Mouse (Mus musculus) brain, embryonic 18.5 days (tissue): ENCODE measurements at regions not wholly inside any gene's neighbourhood (a gene's known extent, or its start where the extent isn't known, plus 50 kb on each side); places are given as distances from the start of the nearest gene placed in this dataset.
A peak's percentile ranks its signal among the peaks of the same experiment; 100 is the strongest.

Source experiments
- DNase-seq: peaks from one replicate; pipeline ENCODE4 v3.0.0-alpha.2; 2012; ENCODE audit warnings: low read depth, low spot score

- DNase-seq, result no peak
These were observed 353.1 kb upstream of the Mmadhc start for GRCm38 (mm10) chr2:50649656-50650055.

- no peak for DNase-seq
These were observed 346.6 kb upstream of the Mmadhc start for GRCm38 (mm10) chr2:50643219-50643618.

GRCm38 (mm10) chr2:50642198-50642597 is 345.6 kb upstream of the Mmadhc start:
- DNase-seq, result no peak

- DNase-seq, result no peak
These were observed 339.3 kb upstream of the Mmadhc start for GRCm38 (mm10) chr2:50635896-50636295.

- no peak for DNase-seq
These were observed 335.2 kb upstream of the Mmadhc start for GRCm38 (mm10) chr2:50631786-50632185.

GRCm38 (mm10) chr2:50627501-50627900 is 330.9 kb upstream of the Mmadhc start:
- DNase-seq, result no peak

- no peak for DNase-seq
These were observed 328.7 kb upstream of the Mmadhc start for GRCm38 (mm10) chr2:50625233-50625749.

GRCm38 (mm10) chr2:50609086-50609485 is 312.5 kb upstream of the Mmadhc start:
- DNase-seq, result no peak

- no peak for DNase-seq
These were observed 292.6 kb upstream of the Mmadhc start for GRCm38 (mm10) chr2:50589195-50589594.

GRCm38 (mm10) chr2:50588652-50589051 is 292.1 kb upstream of the Mmadhc start:
- DNase-seq, result no peak

GRCm38 (mm10) chr2:50586321-50587050 is 289.9 kb upstream of the Mmadhc start:
- DNase-seq, result no peak

- no peak for DNase-seq
These were observed 283.0 kb upstream of the Mmadhc start for GRCm38 (mm10) chr2:50579620-50580019.

- no peak for DNase-seq
These were observed 281.9 kb upstream of the Mmadhc start for GRCm38 (mm10) chr2:50578278-50579043.

GRCm38 (mm10) chr2:50577736-50578135 is 281.1 kb upstream of the Mmadhc start:
- no peak for DNase-seq

GRCm38 (mm10) chr2:50573455-50573854 is 276.9 kb upstream of the Mmadhc start:
- DNase-seq, result no peak

GRCm38 (mm10) chr2:50571021-50571420 is 274.4 kb upstream of the Mmadhc start:
- DNase-seq, result no peak

GRCm38 (mm10) chr2:50569502-50570285 is 273.1 kb upstream of the Mmadhc start:
- no peak for DNase-seq

GRCm38 (mm10) chr2:50568777-50569501 is 272.3 kb upstream of the Mmadhc start:
- peak; percentile 34 for DNase-seq

GRCm38 (mm10) chr2:50567542-50567941 is 270.9 kb upstream of the Mmadhc start:
- DNase-seq, result no peak

GRCm38 (mm10) chr2:50554031-50554430 is 257.4 kb upstream of the Mmadhc start:
- no peak for DNase-seq

- DNase-seq, result no peak
These were observed 255.8 kb upstream of the Mmadhc start for GRCm38 (mm10) chr2:50552437-50552836.
